Mouse (Mus musculus) hematopoietic stem cell, adult 5-6 weeks (primary cell): Measurements from ENCODE around the gene Pin1. TPM values are rescaled to one million over a fixed set of nuclear protein-coding genes. Genes with fewer than 3 reads are reported as not detected.
A peak's percentile ranks its signal among the peaks of the same experiment; 100 is the strongest.
"Not testable (repeated sequence)": the region's sequence is repeated elsewhere in the genome, so short reads cannot be mapped to it uniquely, and the experiment has no call there.

Source experiments
- ATAC-seq, 2 experiments: fragments of 125-278 bp in 1 of 2; replicated peaks in 1 of 2; 2 replicates each; pipeline ENCODE4 v1.8.0; 2016 to 2017; ENCODE audit warnings: inconsistent platforms in 2 of 2, mild to moderate bottlenecking in 2 of 2, moderate number of reproducible peaks in 2 of 2, low read depth in 1 of 2, moderate TSS enrichment in 1 of 2; ENCODE audit not compliant: low FRiP score in 2 of 2, poor library complexity in 2 of 2, severe bottlenecking in 2 of 2, insufficient read depth in 1 of 2, low TSS enrichment in 1 of 2
- total RNA-seq: library from RNA; stranded (forward); fragments of 172-1452, 232-1000 nt; gene quantifications from 2 replicates; pipeline ENCODE4 v1.2.3, GENCODE M21; 2017

The Pin1 gene
- 8.9 and 13.4 TPM in 2 replicates for total RNA-seq

DNA sequence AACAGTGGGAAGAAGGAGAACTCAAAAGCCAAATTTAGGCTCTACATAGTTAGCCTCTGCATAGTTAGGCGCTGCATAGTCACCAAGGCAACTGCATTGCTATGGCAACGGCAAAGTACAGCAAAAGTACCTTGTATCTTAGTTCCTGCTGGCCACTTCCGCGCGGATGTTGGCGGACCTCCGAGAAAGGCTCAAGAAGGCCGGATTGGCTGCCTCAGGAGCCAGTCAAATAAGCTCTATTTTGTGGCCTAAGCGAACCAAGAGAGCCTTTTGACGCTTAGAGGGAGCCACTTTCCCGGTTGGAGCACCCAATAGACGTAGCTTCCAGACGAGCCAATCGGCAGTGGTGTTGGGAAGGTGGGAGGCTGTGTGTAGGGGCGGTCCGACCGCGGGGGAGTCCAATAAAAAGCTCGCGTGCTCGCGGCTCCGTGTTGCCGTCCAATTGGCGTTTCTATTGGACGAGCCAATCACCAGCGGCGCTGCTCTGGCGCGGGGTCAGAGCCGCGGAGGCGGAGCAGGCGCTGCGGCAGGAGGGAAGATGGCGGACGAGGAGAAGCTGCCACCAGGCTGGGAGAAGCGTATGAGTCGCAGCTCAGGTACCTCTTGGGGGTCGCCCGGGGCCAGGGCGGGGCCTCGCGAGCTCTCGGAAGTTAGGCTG is at the start of gene Pin1:
Gene Pin1 (plus strand): TSS at position 494 of the 658 bp plus-strand sequence.
- peak; percentile 96 to 98 for ATAC-seq

GRCm38 (mm10) chr9:20606269-20606668 is 45.6 kb upstream of the Pin1 start:
- ATAC-seq, result no peak

GRCm38 (mm10) chr9:20607100-20607974 is 44.6 kb upstream of the Pin1 start:
- ATAC-seq, result peak; percentile 94 to 98

GRCm38 (mm10) chr9:20609831-20610464 is 41.9 kb upstream of the Pin1 start:
- ATAC-seq, result no peak

GRCm38 (mm10) chr9:20611976-20612375 is 39.9 kb upstream of the Pin1 start:
- no peak for ATAC-seq

DNA sequence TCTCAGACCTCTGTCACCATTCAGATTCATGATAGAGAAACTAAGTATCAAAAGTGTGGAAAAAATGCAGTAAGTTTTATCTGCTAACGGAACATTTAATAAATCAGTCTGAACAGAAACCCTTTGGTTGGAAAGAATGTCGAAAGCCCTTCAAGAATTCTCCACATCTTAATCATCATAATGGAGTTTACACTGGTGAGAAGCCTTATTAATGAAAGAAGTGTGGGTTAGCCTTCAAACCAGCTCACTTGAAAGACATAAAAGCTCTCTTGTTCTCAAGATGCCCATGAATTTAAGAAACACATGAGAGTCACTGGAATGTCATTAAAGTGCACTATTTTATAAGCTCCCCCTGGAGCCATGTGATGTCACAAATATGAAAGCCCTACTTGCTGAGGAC is 35.2 kb upstream of the Pin1 start:
- no peak for ATAC-seq

DNA sequence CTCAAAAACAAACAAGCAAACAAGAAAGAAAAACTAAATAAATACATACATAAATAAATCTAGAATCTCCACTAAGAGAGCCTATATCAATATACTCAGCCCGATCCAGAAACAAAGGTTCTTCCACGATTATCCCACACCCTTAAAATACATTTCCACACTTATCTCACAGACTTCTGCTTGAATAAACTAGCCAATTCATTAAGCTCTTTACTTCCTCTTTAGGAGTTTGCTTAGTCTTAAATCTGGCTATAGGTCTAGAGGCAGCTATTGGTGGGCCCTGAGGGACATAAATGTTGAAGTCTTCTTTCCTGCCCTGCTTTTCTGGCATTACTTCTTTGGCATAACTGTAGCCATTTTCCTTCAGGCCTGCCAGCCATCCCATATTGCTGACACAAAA is 20.6 kb upstream of the Pin1 start:
- ATAC-seq, result no peak

DNA sequence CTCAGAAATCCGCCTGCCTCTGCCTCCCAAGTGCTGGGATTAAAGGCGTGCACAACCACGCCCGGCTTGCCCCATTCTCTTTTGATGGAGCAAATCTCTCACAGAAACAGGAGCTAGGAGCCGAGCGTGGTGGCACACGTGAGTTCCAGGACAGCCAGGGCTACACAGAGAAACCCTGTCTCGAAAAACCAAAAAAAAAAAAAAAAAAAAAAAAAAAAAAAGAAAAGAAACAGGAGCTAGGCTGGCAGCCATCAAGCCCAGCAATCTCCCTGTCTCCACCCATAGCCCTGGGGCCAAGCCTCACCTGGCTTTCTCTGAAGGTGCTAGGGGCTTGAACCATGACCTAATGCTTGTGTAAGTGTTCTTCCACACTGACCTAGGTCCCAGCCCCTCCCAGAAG is 16.2 kb upstream of the Pin1 start:
- ATAC-seq, result not testable (repeated sequence)

- ATAC-seq, result peak in 1 of 2 experiments; percentile 25; a peak in 1 of 4 replicates
Measured at GRCm38 (mm10) chr9:20636256-20636655, 15.6 kb upstream of the Pin1 start.

GRCm38 (mm10) chr9:20636790-20637189 is 15.1 kb upstream of the Pin1 start:
- ATAC-seq, result no peak

GRCm38 (mm10) chr9:20638552-20638951 is 13.3 kb upstream of the Pin1 start:
- no peak for ATAC-seq

DNA sequence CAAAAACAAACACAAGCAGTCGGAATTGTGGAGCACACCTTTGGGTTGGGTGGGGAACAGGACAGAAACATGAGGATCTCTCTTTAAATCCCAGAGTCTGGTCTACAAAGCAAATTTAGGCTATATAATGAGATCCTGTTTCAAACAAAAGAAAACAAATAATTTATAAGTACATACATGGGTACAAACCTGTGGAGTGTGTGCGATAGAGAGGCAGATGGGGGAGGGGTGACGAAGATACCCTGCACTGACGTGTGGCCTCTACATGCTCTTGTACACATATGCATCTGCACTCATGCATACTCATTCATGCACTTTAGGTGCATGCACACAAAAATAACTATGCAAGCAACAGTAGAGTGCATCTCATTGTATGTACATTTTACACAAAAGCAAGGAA is 12.4 kb upstream of the Pin1 start:
- no peak for ATAC-seq

- no peak for ATAC-seq
Measured at GRCm38 (mm10) chr9:20641501-20641900, 10.4 kb upstream of the Pin1 start.

DNA sequence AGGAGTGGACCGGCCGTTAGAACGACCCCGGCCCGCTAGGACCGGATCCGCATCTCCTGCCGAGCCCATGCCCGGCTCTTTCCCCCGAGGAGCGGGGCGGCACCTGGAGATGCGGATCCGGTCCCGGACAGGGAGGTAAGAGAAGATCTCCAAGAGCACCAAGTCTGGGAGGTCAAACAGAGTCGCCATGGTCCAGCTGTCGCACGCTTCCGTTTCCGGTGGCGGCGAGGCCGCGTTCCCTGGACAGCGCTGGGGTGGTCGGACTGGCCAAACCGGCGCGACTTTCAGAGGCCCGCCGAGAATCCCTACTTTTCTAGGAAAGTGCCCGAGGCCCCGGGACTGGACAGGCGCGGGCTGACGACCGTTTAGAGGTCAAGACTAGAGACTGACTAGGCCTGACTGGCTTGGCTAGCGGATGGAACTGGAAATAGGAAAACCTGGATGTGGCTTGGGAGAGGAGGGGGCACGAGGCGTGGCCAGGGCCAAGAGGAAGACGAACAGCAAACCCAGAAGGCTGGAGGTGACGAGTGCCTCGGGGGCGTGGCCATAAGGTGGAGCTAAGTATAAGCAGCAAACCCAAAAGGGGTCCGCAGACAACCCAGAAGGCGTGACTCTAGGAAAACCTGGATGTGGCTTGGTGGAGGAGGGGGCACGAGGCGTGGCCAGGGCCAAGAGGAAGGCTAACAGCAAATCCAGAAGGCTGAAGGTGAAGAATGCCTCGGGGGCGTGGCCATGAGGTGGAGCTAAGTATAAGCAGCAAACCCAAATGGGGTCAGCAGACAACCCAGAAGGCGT is 9.6 kb upstream of the Pin1 start, which contains the start of gene Ubl5:
Gene Ubl5 (plus strand): TSS at position 778 of the 795 bp plus-strand sequence.
- peak; percentile 23 to 50 for ATAC-seq

- ATAC-seq, result peak; percentile 77 to 83
Measured at GRCm38 (mm10) chr9:20642896-20643466, 8.9 kb upstream of the Pin1 start.

DNA sequence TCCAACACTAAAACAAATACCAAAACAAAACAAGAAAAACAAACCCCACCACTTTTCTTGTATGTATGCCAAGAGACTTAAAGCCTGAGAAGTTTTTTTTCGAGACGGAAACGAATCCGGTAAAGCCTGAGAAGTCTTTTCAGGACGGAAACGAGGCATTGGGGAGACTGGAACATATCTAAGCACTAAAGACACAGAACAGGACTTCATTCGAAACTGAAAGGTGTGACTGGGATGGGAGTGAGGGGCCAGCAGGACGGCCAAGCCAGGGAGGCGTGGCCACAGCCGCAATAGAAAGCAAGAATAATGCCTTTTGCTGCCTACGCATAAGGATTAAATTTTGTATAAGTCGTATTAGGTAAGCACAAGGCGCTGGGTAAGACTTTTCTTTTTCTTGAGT is 8.1 kb upstream of the Pin1 start:
- ATAC-seq, result no peak
